Mouse (Mus musculus): ENCODE measurements around the gene Igf2. TPM values are rescaled to one million over a fixed set of nuclear protein-coding genes. Genes with fewer than 3 reads are reported as not detected.
A peak's percentile ranks its signal among the peaks of the same experiment; 100 is the strongest.

Gene Igf2
- polyA plus RNA-seq, 1 experiment from 2014 or later: 337 TPM

DNA sequence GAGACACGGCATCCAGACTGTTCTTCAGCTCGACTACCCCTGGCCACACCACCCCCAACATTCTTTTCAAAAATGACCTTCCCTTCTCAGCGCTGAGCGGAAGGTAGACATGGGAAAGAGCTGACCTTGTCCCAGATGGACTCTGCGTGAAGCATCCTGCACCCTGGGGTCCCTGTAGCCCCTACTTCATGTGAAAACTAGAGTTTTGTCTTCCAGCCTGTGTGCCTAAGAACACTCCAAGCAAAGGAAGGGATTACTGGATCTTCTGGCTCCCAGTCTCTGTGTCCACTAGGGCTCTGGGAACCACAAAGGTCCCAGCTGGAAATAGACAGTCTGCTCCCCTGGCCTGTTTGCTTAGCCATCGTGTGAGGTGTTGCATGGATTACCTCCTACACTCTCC, 8.5 kb upstream of the Igf2 start:
- 63% methylated on average over 6 of the region's 6 CpGs for WGBS
- no peak overlapping the region for H3K27ac ChIP-seq

DNA sequence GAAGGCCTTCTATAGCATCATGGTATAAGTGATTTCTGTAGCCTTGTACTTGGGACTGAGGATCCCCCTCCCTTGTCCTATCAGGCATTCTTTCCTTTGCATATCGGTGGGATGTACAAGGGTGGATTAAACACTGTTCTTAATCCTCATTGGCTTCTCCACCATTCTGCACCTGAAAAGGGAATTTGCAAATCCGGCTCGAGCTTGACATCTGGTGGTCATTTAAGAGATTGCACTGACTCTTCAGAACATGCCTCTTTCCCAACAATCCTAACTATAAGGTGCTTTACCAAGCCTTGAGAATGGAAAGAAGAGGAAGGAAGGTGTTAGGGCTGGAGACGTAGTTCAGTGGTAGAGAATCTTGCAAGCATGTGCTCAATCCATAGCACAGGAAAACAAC, 5.5 kb upstream of the Igf2 start:
- 22% methylated on average over 4 of the region's 4 CpGs for WGBS

More for the DNA sequence above, 8.5 kb upstream of the Igf2 start:
- H3K27me3 ChIP-seq (ENCODE audit: insufficient read depth, low read length): no peaks in the 10 kb centered on the region
- no peak for TF ChIP-seq CTCF (IDR thresholded peaks at IDR 0.05; ENCODE audit: low read depth)
- no peak overlapping the region for H3K4me3 ChIP-seq (replicated peaks; ENCODE audit: low read depth, low read length)
- no peak for ATAC-seq (replicated peaks; ENCODE audit: low FRiP score, low read depth)
- no peak overlapping the region for H3K4me2 ChIP-seq (ENCODE audit: low read length)
- H3K4me1 ChIP-seq (replicated peaks; ENCODE audit: insufficient read depth, low read length): no peaks in the 10 kb centered on the region
- H3K36me3 ChIP-seq (ENCODE audit: insufficient read depth, low read length): no peaks in the 10 kb centered on the region
- H3K9ac ChIP-seq (ENCODE audit: low read depth, low read length): no peak overlapping the region
- 0 out of 2 replicates have a peak, but pooled peaks cover 3% of the 10 kb centered on the region for H3K9me3 ChIP-seq (replicated peaks; ENCODE audit: low read length)
- no peak for DNase-seq (ENCODE audit: low spot score)

DNA sequence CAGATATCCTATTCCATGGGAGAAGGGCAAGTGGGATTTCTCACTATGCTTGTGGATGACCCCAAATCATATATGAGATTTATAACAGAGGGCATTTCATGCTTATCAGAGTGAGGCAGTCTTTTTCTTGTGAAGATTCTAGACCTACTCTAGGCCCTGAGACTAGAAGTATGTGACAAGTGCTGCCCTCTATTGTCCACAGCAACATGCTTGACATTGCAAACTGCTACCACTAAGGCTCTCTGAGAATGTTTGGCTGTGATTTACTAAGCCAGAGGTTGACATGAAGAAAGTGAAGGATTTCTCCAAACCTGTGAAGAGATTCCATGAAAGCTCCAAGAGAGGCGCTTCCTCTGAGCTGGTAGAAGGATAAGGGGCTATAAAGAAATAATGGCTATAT, 4.5 kb upstream of the Igf2 start:
- no peak for TF ChIP-seq CTCF (IDR thresholded peaks at IDR 0.05; ENCODE audit: low read depth)
- DNase-seq (ENCODE audit: low spot score): no peak
- no peak overlapping the region for H3K4me2 ChIP-seq (ENCODE audit: low read length)
- no peaks in the 10 kb centered on the region for H3K4me1 ChIP-seq (replicated peaks; ENCODE audit: insufficient read depth, low read length)
- H3K9me3 ChIP-seq (replicated peaks; ENCODE audit: low read length): peaks cover 12% of the 10 kb centered on the region; the same call in 1 of the 2 replicates
- H3K9ac ChIP-seq (ENCODE audit: low read depth, low read length): no peak overlapping the region
- WGBS: 86% methylated on average over 1 of the region's 1 CpGs
- no peaks in the 10 kb centered on the region for H3K36me3 ChIP-seq (ENCODE audit: insufficient read depth, low read length)
- 0 out of 2 replicates have a peak, but pooled peaks cover 1% of the 10 kb centered on the region for H3K27me3 ChIP-seq (ENCODE audit: insufficient read depth, low read length)
- no peak for ATAC-seq (replicated peaks; ENCODE audit: low FRiP score, low read depth)
- no peak overlapping the region for H3K27ac ChIP-seq
- no peak overlapping the region for H3K4me3 ChIP-seq (replicated peaks; ENCODE audit: low read depth, low read length)

More for the DNA sequence above, 5.5 kb upstream of the Igf2 start:
- peak; percentile 93 for TF ChIP-seq CTCF (IDR thresholded peaks at IDR 0.05; ENCODE audit: low read depth)
- Histone ChIP-seq H3K4me1 (replicated peaks; ENCODE audit: insufficient read depth, low read length) (no peaks in the 10 kb centered on the region), H3K4me2 (ENCODE audit: low read length) (no peak overlapping the region), H3K27me3 (ENCODE audit: insufficient read depth, low read length) (no peaks in the 10 kb centered on the region), H3K9ac (ENCODE audit: low read depth, low read length) (no peak overlapping the region), H3K36me3 (ENCODE audit: insufficient read depth, low read length) (no peaks in the 10 kb centered on the region), H3K4me3 (replicated peaks; ENCODE audit: low read depth, low read length) (no peak overlapping the region), H3K9me3 (replicated peaks; ENCODE audit: low read length) (peaks cover 12% of the 10 kb centered on the region; the same call in 1 of the 2 replicates), H3K27ac (no peak overlapping the region)
- DNase-seq (ENCODE audit: low spot score) (peak; percentile 84), ATAC-seq (replicated peaks; ENCODE audit: low FRiP score, low read depth) (no peak)

DNA sequence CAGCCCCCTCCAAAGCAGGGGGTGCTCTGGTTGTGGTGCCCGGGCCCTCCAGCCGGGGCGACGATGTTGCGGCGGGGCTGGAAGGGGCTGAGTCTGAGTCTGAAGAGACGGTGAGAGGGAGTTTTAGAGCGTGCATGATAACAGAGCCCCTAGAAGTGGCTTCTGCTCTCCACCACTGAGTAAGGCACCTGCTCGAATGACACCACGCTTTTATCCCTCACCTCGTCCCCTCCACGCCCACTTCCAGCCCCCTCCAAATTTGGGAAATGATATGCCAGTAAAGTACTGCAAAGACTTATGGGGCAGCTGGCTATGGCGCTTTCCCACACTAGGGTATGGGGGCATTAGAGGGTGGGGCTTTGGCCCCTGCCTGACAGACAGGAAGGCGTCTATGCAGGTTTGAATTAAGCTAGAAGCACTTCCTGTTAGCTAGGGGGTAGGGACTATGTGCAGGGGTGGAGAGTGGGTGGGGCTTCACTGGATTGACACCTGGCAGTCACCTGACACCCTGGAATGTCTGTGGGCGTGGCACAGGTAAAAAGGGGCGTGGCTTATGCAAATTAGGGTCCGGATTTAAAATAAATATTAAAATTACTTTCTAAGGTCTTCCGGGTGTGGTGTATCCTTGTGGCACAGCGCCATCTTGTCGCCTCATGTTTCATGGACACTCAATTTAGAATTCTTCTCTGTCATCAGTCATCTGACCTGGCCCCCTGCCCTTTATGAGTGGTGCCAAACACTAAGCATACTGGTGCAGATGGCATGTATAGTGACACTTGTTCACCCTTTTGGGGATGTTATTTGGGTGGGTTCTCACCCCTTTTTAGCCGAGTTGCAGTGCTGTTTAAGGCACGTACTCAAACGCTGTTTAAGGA, 3.4 kb upstream of the Igf2 start, which contains the start of gene Gm49394:
Gene Gm49394 (minus strand): TSS at position 192 of the 875 bp plus-strand sequence.
- peaks cover 11% of the 10 kb centered on the region; the same call in 1 of the 2 replicates for H3K27me3 ChIP-seq (ENCODE audit: insufficient read depth, low read length)
- no peak within 1 kb of the TSS for H3K9ac ChIP-seq (ENCODE audit: low read depth, low read length)
- no peaks in the 10 kb centered on the region for H3K36me3 ChIP-seq (ENCODE audit: insufficient read depth, low read length)
- H3K9me3 ChIP-seq (replicated peaks; ENCODE audit: low read length): peaks cover 12% of the 10 kb centered on the region; the same call in 1 of the 2 replicates
- no peak within 1 kb of the TSS for H3K27ac ChIP-seq
- no peak within 1 kb of the TSS for H3K4me2 ChIP-seq (ENCODE audit: low read length)
- H3K4me3 ChIP-seq (replicated peaks; ENCODE audit: low read depth, low read length): no peak within 1 kb of the TSS
- TF ChIP-seq CTCF (IDR thresholded peaks at IDR 0.05; ENCODE audit: low read depth): no peak
- DNase-seq (ENCODE audit: low spot score): no peak
- ATAC-seq (replicated peaks; ENCODE audit: low FRiP score, low read depth): no peak
- H3K4me1 ChIP-seq (replicated peaks; ENCODE audit: insufficient read depth, low read length): no peaks in the 10 kb centered on the region
- 86% methylated on average over 23 of the region's 23 CpGs for WGBS

DNA sequence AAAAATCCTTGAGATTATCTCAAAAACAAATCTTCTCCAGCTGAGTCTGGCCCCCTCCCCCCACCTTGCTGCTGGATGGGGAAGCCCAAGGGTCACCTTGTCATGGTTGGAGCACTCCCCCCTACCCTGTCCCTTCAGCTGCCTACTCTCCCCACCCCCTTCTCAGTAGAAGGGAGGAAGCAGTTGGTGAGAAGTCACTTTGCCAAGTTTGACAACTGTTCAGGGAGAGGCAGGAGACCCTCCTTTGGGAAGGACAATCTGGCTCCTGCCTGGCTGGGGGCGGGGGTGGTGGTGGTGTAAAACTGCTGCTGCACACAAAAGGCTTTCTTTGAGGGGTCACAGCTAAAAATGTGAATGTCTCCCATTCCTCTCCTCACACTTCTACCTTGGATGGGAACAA, 1.7 kb upstream of the Igf2 start:
- DNase-seq (ENCODE audit: low spot score) (no peak), ATAC-seq (replicated peaks; ENCODE audit: low FRiP score, low read depth) (no peak)
- Histone ChIP-seq H3K4me3 (replicated peaks; ENCODE audit: low read depth, low read length) (no peak overlapping the region), H3K4me2 (ENCODE audit: low read length) (no peak overlapping the region), H3K27me3 (ENCODE audit: insufficient read depth, low read length) (peaks cover 22% of the 10 kb centered on the region), H3K27ac (no peak overlapping the region), H3K9me3 (replicated peaks; ENCODE audit: low read length) (peaks cover 12% of the 10 kb centered on the region; the same call in 1 of the 2 replicates), H3K36me3 (ENCODE audit: insufficient read depth, low read length) (no peaks in the 10 kb centered on the region), H3K9ac (ENCODE audit: low read depth, low read length) (no peak overlapping the region), H3K4me1 (replicated peaks; ENCODE audit: insufficient read depth, low read length) (0 out of 2 replicates have a peak, but pooled peaks cover 7% of the 10 kb centered on the region)
- WGBS: 100% methylated on average over 1 of the region's 1 CpGs
- no peak for TF ChIP-seq CTCF (IDR thresholded peaks at IDR 0.05; ENCODE audit: low read depth)

DNA sequence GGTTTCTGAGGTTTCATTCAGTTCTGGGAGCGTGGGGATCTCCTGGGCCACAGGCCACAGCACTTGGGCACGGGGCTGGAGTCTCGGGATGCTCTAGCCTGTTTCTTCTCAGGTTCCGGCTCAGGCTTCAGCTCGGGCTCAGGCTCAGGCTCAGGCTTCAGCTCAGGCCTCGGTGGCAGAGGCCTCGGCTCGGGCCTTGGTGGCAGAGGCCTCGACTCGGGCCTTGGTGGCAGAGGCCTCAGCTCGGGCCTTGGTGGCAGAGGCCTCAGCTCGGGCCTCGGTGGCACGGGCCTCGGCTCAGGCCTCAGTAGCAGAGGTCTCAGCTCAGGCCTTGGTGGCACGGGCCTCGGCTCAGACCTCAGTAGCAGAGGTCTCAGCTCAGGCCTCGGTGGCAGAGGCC, 905 bp upstream of the Igf2 start:
- 97% methylated on average over 18 of the region's 18 CpGs for WGBS
- Histone ChIP-seq H3K27ac (no peak overlapping the region), H3K36me3 (ENCODE audit: insufficient read depth, low read length) (no peaks in the 10 kb centered on the region), H3K4me2 (ENCODE audit: low read length) (no peak overlapping the region), H3K9ac (ENCODE audit: low read depth, low read length) (no peak overlapping the region), H3K4me1 (replicated peaks; ENCODE audit: insufficient read depth, low read length) (0 out of 2 replicates have a peak, but pooled peaks cover 7% of the 10 kb centered on the region), H3K9me3 (replicated peaks; ENCODE audit: low read length) (peaks cover 12% of the 10 kb centered on the region; the same call in 1 of the 2 replicates), H3K27me3 (ENCODE audit: insufficient read depth, low read length) (peaks cover 26% of the 10 kb centered on the region), H3K4me3 (replicated peaks; ENCODE audit: low read depth, low read length) (no peak overlapping the region)
- ATAC-seq (replicated peaks; ENCODE audit: low FRiP score, low read depth): no peak
- TF ChIP-seq CTCF (IDR thresholded peaks at IDR 0.05; ENCODE audit: low read depth): no peak
- no peak for DNase-seq (ENCODE audit: low spot score)
